Mouse (Mus musculus) kidney, adult 8-10 months (tissue): Measurements from ENCODE around the gene Mcm2.
A peak's percentile ranks its signal among the peaks of the same experiment; 100 is the strongest.

Source experiments
- DNase-seq, 2 experiments: peaks; one replicate each; pipeline ENCODE4 v3.0.0; 2022

Gene Mcm2

GRCm38 (mm10) chr6:88898534-88899048 lies at the start of gene Mcm2:
TSS of gene Mcm2 (minus strand) at chr6:88898780.
- peak; percentile 96 to 98 for DNase-seq

- no peak for DNase-seq
Observed at GRCm38 (mm10) chr6:88947771-88948170, 49.2 kb upstream of the Mcm2 start.

GRCm38 (mm10) chr6:88946442-88946841 lies 47.9 kb upstream of the Mcm2 start:
- no peak for DNase-seq

- no peak for DNase-seq
Observed at GRCm38 (mm10) chr6:88943666-88944065, 45.1 kb upstream of the Mcm2 start.

GRCm38 (mm10) chr6:88942595-88942994 lies 44.0 kb upstream of the Mcm2 start:
- no peak for DNase-seq

GRCm38 (mm10) chr6:88941628-88942027 lies 43.0 kb upstream of the Mcm2 start:
- no peak for DNase-seq

- no peak for DNase-seq
Observed at GRCm38 (mm10) chr6:88940090-88940916, 41.7 kb upstream of the Mcm2 start.

GRCm38 (mm10) chr6:88939281-88940089 lies 40.9 kb upstream of the Mcm2 start:
- no peak for DNase-seq

- no peak for DNase-seq
Observed at GRCm38 (mm10) chr6:88938664-88939055, 40.1 kb upstream of the Mcm2 start.

- no peak for DNase-seq
Observed at GRCm38 (mm10) chr6:88937971-88938663, 39.5 kb upstream of the Mcm2 start.

GRCm38 (mm10) chr6:88937214-88937549 lies 38.6 kb upstream of the Mcm2 start:
- no peak for DNase-seq

- DNase-seq: no peak
Observed at GRCm38 (mm10) chr6:88936342-88937213, 38.0 kb upstream of the Mcm2 start.

GRCm38 (mm10) chr6:88935735-88936276 lies 37.2 kb upstream of the Mcm2 start:
- peak in 1 of 2 experiments; percentile 41 for DNase-seq

GRCm38 (mm10) chr6:88934816-88935215 lies 36.2 kb upstream of the Mcm2 start:
- DNase-seq: no peak

GRCm38 (mm10) chr6:88934132-88934531 lies 35.6 kb upstream of the Mcm2 start:
- no peak for DNase-seq

GRCm38 (mm10) chr6:88931449-88931848 lies 32.9 kb upstream of the Mcm2 start:
- DNase-seq: no peak

- no peak for DNase-seq
Observed at GRCm38 (mm10) chr6:88930049-88930448, 31.5 kb upstream of the Mcm2 start.

- no peak for DNase-seq
Observed at GRCm38 (mm10) chr6:88929451-88929850, 30.9 kb upstream of the Mcm2 start.

GRCm38 (mm10) chr6:88928576-88928975 lies 30.0 kb upstream of the Mcm2 start:
- no peak for DNase-seq

- DNase-seq: no peak
Observed at GRCm38 (mm10) chr6:88928026-88928425, 29.4 kb upstream of the Mcm2 start.

GRCm38 (mm10) chr6:88927595-88927994 lies 29.0 kb upstream of the Mcm2 start:
- DNase-seq: peak; percentile 63 to 82

- DNase-seq: peak in 1 of 2 experiments; percentile 67
Observed at GRCm38 (mm10) chr6:88926870-88927269, 28.3 kb upstream of the Mcm2 start.
